Mouse (Mus musculus) megakaryocyte, embryonic 14.5 days (primary cell): Measurements from ENCODE around the gene Ttc36.

Source experiments
- FLI1 ChIP-seq: IDR thresholded peaks from 2 replicates; pipeline ENCODE4 v1.6.1; 2012; ENCODE audit warnings: low read length, inconsistent platforms, mixed read lengths
- GATA1 ChIP-seq: IDR thresholded peaks from 3 replicates; pipeline ENCODE4 v1.6.1; 2012; ENCODE audit warnings: mixed read lengths, low read length, inconsistent platforms, borderline replicate concordance

DNA sequence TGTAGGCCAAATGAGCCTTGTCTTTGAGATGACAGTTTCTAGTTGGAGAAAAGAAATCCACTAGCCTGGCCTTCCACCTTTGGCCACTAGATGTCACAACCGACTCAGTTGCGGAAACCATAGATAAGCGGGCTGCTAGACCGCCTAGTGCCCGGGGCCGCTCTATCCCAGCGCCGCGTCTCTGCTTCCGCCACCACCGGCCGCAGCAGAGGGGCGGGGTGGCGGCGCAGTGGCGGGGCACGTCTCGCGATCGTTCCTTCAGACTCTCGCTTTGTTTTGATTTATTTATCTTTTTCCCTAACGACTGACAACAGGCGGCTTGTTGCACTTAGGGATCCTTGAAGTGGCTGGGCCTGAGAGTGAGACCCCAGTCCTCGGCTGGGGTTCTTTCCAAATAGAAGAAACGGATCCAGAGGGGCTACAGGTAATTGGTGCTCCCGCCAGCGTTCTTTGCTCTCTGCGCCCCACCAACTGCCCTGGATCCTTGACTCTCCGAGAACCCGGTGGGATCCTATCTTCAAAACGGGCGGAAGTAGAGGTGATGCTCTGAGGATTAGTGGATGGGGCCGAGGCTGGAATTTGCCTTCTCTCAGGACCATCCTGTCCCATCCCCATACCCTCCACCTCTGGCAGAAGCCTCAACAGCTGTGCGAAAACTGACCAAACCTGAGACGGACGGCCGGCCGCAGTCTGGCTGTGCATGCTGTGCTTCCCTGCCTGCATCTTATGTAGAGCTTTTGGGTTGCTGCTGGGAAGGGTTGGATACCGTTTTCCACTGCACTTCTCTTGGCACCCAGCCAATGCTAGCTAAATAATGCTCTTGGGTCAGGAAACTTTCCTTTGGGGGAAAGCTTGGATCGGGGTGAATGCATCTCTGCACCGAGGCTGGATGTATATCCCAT lies 29.9 kb downstream of the Ttc36 start:
- TF ChIP-seq FLI1 (no peak), GATA1 (no peak)
